Mouse (Mus musculus) heart, embryonic 11.5 days (tissue): ENCODE measurements at regions not wholly inside any gene's neighbourhood (a gene's known extent, or its start where the extent isn't known, plus 50 kb on each side); places are given as distances from the start of the nearest gene placed in this dataset.

ENCODE experiments used
- ATAC-seq: fragments of 200-750 bp; cut with Nextera tagmentation; replicated peaks from 2 replicates; pipeline ENCODE4 v1.8.0; 2017; ENCODE audit warnings: moderate library complexity; ENCODE audit not compliant: insufficient number of reproducible peaks, low FRiP score, low TSS enrichment
- H3K27ac ChIP-seq: fragments of 300-500 bp; sonication (generic); 2 replicates; pipeline ENCODE4 v1.5.1; 2014; ENCODE audit warnings: mild to moderate bottlenecking, low read depth, low read length
- H3K27me3 ChIP-seq: fragments of 300-500 bp; sonication (generic); 2 replicates; pipeline ENCODE4 v1.6.1; 2014; ENCODE audit warnings: mild to moderate bottlenecking, low read length, mixed read lengths; ENCODE audit not compliant: control insufficient read depth, insufficient read depth
- H3K36me3 ChIP-seq: fragments of 300-500 bp; sonication (generic); 2 replicates; pipeline ENCODE4 v1.6.1; 2014; ENCODE audit warnings: mild to moderate bottlenecking, low read length, moderate library complexity, mixed read lengths; ENCODE audit not compliant: control insufficient read depth, insufficient read depth
- H3K4me1 ChIP-seq: fragments of 300-500 bp; sonication (generic); 2 replicates; pipeline ENCODE4 v1.6.1; 2014; ENCODE audit warnings: low read length; ENCODE audit not compliant: control insufficient read depth, insufficient read depth
- H3K4me2 ChIP-seq: fragments of 300-500 bp; sonication (generic); 2 replicates; pipeline ENCODE4 v1.6.1; 2014; ENCODE audit warnings: mild to moderate bottlenecking, moderate library complexity
- H3K4me3 ChIP-seq: fragments of 300-500 bp; sonication (generic); 2 replicates; pipeline ENCODE4 v1.5.1; 2014; ENCODE audit warnings: low read depth, low read length
- H3K9ac ChIP-seq: fragments of 300-500 bp; sonication (generic); 2 replicates; pipeline ENCODE4 v1.6.1; 2014; ENCODE audit warnings: mild to moderate bottlenecking, low read depth, low read length, moderate library complexity
- H3K9me3 ChIP-seq: fragments of 300-500 bp; sonication (generic); replicated peaks from 2 replicates; pipeline ENCODE4 v1.6.1; 2016; ENCODE audit warnings: low read length; ENCODE audit not compliant: control insufficient read depth
- WGBS: fragments of 180-500 bp; shearing (Covaris S2); extraction: QIAGEN DNeasy Blood & Tissue Kit; methylation state at CpG from one replicate; pipeline ENCODE4 v1.1.7; 2014; ENCODE audit not compliant: insufficient replicate concordance; 5-methylcytosine and 5-hydroxymethylcytosine counted together

- Histone ChIP-seq H3K9me3 (no peaks in the 10 kb centered on the region), H3K4me2 (peak overlapping the region; percentile 64), H3K36me3 (no peaks in the 10 kb centered on the region), H3K4me3 (peak overlapping the region; percentile 49), H3K27me3 (no peaks in the 10 kb centered on the region), H3K27ac (no peak overlapping the region), H3K9ac (peak overlapping the region; percentile 60), H3K4me1 (no peaks in the 10 kb centered on the region)
- ATAC-seq = peak; percentile 91
- WGBS = 19% methylated on average over 16 of the region's 16 CpGs
Measured at GRCm38 (mm10) chr17:22673891-22674622, 73.3 kb downstream of the Vmn2r112 start.
